Mouse (Mus musculus) lung, postnatal 0 days (tissue): ENCODE measurements at regions not wholly inside any gene's neighbourhood (a gene's known extent, or its start where the extent isn't known, plus 50 kb on each side); places are given as distances from the start of the nearest gene placed in this dataset.
A peak's percentile ranks its signal among the peaks of the same experiment; 100 is the strongest.

Source experiments
- ATAC-seq: fragments of 200-750 bp; cut with Nextera tagmentation; 2 replicates; pipeline ENCODE4 v1.8.0; 2017; ENCODE audit warnings: moderate library complexity
- DNase-seq: peaks from one replicate; pipeline ENCODE4 v3.0.0-alpha.2; 2016; ENCODE audit warnings: low spot score
- H3K27ac ChIP-seq: fragments of 300-500 bp; sonication (generic); 2 replicates; pipeline ENCODE4 v1.5.1; 2014; ENCODE audit warnings: antibody characterized with exemption, mild to moderate bottlenecking, low read length, mixed read lengths
- H3K27me3 ChIP-seq: fragments of 300-500 bp; sonication (generic); replicated peaks from 2 replicates; pipeline ENCODE4 v1.6.1; 2014; ENCODE audit warnings: low read length, mixed read lengths; ENCODE audit not compliant: insufficient read depth
- H3K36me3 ChIP-seq: fragments of 300-500 bp; sonication (generic); 2 replicates; pipeline ENCODE4 v1.6.1; 2014; ENCODE audit warnings: low read length, mixed read lengths; ENCODE audit not compliant: insufficient read depth
- H3K4me1 ChIP-seq: fragments of 300-500 bp; sonication (generic); 2 replicates; pipeline ENCODE4 v1.6.1; 2014; ENCODE audit warnings: antibody characterized with exemption, low read depth, low read length, mixed read lengths; ENCODE audit not compliant: insufficient read depth
- H3K4me2 ChIP-seq: fragments of 300-500 bp; sonication (generic); replicated peaks from 2 replicates; pipeline ENCODE4 v1.6.1; 2014; ENCODE audit warnings: low read depth, mild to moderate bottlenecking, low read length, moderate library complexity, mixed read lengths
- H3K4me3 ChIP-seq: fragments of 300-500 bp; sonication (generic); 2 replicates; pipeline ENCODE4 v1.5.1; 2014; ENCODE audit warnings: low read depth, low read length
- H3K9ac ChIP-seq: fragments of 300-500 bp; sonication (generic); replicated peaks from 2 replicates; pipeline ENCODE4 v1.6.1; 2014; ENCODE audit warnings: low read depth, mild to moderate bottlenecking
- H3K9me3 ChIP-seq: fragments of 300-500 bp; sonication (generic); 2 replicates; pipeline ENCODE4 v1.6.1; 2016; ENCODE audit warnings: low read length, mixed read lengths
- CTCF ChIP-seq: IDR thresholded peaks from 2 replicates; pipeline ENCODE4 v1.5.1; 2016; ENCODE audit warnings: antibody characterized with exemption, mild to moderate bottlenecking
- EP300 ChIP-seq: IDR thresholded peaks from 2 replicates; pipeline ENCODE4 v1.6.1; 2016; ENCODE audit warnings: antibody characterized with exemption, mild to moderate bottlenecking, control low read depth
- WGBS: fragments of 180-500 bp; shearing (Covaris S2); extraction: QIAGEN DNeasy Blood & Tissue Kit; methylation state at CpG from one replicate; pipeline ENCODE4 v1.1.7; 2014; 5-methylcytosine and 5-hydroxymethylcytosine counted together

- Histone ChIP-seq H3K36me3 (no peaks in the 10 kb centered on the region), H3K4me1 (no peaks in the 10 kb centered on the region), H3K27ac (no peak overlapping the region), H3K4me2 (no peak overlapping the region), H3K4me3 (no peak overlapping the region), H3K9ac (no peak overlapping the region), H3K27me3 (no peaks in the 10 kb centered on the region), H3K9me3 (no peaks in the 10 kb centered on the region)
- DNase-seq (no peak), ATAC-seq (no peak)
- TF ChIP-seq EP300 (no peak), CTCF (no peak)
- 73% methylated on average over 1 of the region's 1 CpGs for WGBS
Measured at GRCm38 (mm10) chr2:159866391-159866790, 467.6 kb downstream of the Gm826 start.

DNA sequence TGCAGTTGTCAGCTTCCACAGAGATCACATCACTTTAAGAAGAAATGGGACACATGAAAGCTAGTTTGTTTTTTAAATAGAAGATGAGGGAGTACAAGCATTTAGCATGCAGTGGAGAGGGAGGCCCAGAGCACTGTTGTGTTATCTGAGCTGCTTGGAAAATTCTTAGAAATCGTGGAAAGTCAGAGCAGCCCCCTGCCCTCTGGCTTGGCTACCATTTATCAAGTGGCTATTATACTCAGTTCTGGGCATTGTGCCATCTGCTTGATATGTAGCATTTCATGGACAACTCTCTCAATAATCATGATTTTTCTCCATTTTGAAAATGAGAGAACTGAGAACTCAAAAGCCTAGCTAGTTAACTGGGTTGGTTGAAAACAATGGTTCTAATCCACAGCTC lies 470.8 kb downstream of the Gm826 start:
- Histone ChIP-seq H3K4me2 (no peak overlapping the region), H3K4me1 (no peaks in the 10 kb centered on the region), H3K36me3 (no peaks in the 10 kb centered on the region), H3K4me3 (no peak overlapping the region), H3K27ac (no peak overlapping the region), H3K9ac (no peak overlapping the region), H3K9me3 (no peaks in the 10 kb centered on the region), H3K27me3 (no peaks in the 10 kb centered on the region)
- 0% methylated on average over 1 of the region's 1 CpGs for WGBS
- ATAC-seq (no peak), DNase-seq (peak; percentile 12)
- TF ChIP-seq CTCF (no peak), EP300 (no peak)

- Histone ChIP-seq H3K36me3 (no peaks in the 10 kb centered on the region), H3K4me1 (no peaks in the 10 kb centered on the region), H3K27ac (no peak overlapping the region), H3K9ac (no peak overlapping the region), H3K27me3 (no peaks in the 10 kb centered on the region), H3K4me2 (no peak overlapping the region), H3K4me3 (no peak overlapping the region), H3K9me3 (no peaks in the 10 kb centered on the region)
- ATAC-seq = no peak
- TF ChIP-seq CTCF (no peak), EP300 (no peak)
- 80% methylated on average over 5 of the region's 5 CpGs for WGBS
- DNase-seq = no peak
Measured at GRCm38 (mm10) chr2:159853891-159854665, 479.9 kb downstream of the Gm826 start.

DNA sequence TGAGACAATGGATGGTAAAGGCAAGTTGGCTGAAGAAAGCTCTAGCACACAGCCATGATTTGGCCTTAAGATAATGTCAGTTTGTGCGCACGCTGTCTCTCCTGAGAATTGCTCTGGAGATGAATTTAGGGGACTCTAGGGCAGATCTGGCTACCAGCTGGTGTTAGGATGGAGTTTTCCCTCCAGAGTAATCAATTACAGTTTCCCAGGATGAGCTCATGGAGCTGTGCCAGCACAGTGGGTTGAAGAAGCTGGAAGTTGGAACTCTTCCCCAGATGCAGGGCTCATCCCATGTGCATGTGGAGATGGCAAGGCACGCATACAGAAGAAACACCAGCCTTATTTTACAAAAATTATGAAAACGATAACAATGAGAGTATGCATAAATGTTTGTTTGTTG lies 481.0 kb downstream of the Gm826 start:
- Histone ChIP-seq H3K27me3 (no peaks in the 10 kb centered on the region), H3K4me2 (no peak overlapping the region), H3K27ac (no peak overlapping the region), H3K9ac (no peak overlapping the region), H3K9me3 (no peaks in the 10 kb centered on the region), H3K4me3 (no peak overlapping the region), H3K36me3 (no peaks in the 10 kb centered on the region), H3K4me1 (no peaks in the 10 kb centered on the region)
- DNase-seq (no peak), ATAC-seq (no peak)
- WGBS = 85% methylated on average over 4 of the region's 4 CpGs
- TF ChIP-seq CTCF = no peak
- no peak for TF ChIP-seq EP300

- Histone ChIP-seq H3K4me1 (no peaks in the 10 kb centered on the region), H3K4me3 (no peak overlapping the region), H3K4me2 (no peak overlapping the region), H3K27ac (no peak overlapping the region), H3K27me3 (no peaks in the 10 kb centered on the region), H3K9ac (no peak overlapping the region), H3K9me3 (no peaks in the 10 kb centered on the region), H3K36me3 (no peaks in the 10 kb centered on the region)
- no peak for TF ChIP-seq CTCF
- whole genome bisulfite sequencing = 48% methylated on average over 7 of the region's 7 CpGs
- ATAC-seq (no peak), DNase-seq (peak; percentile 33)
Measured at GRCm38 (mm10) chr2:159832488-159833113, 501.4 kb downstream of the Gm826 start.

- no peak overlapping the region for H3K9ac ChIP-seq
- no peaks in the 10 kb centered on the region for H3K27me3 ChIP-seq
- no peak overlapping the region for H3K4me3 ChIP-seq
- H3K27ac ChIP-seq = no peak overlapping the region
- TF ChIP-seq CTCF = no peak
- TF ChIP-seq EP300 = no peak
- no peaks in the 10 kb centered on the region for H3K36me3 ChIP-seq
- no peaks in the 10 kb centered on the region for H3K9me3 ChIP-seq
- H3K4me1 ChIP-seq = no peaks in the 10 kb centered on the region
- WGBS = 69% methylated on average over 2 of the region's 2 CpGs
- DNase-seq = no peak
- H3K4me2 ChIP-seq = no peak overlapping the region
- ATAC-seq = no peak
Measured at GRCm38 (mm10) chr2:159826417-159826816, 507.5 kb downstream of the Gm826 start.
